Mouse (Mus musculus) small intestine, adult 2 months (tissue): ENCODE data around the gene Rpl12.
A peak's percentile ranks its signal among the peaks of the same experiment; 100 is the strongest.

ENCODE experiments used
- CTCF ChIP-seq: fragments of 200-500 bp; IDR thresholded peaks from 2 replicates; pipeline ENCODE4 v1.5.1; 2012; ENCODE audit warnings: low read depth, mild to moderate bottlenecking, control low read depth, inconsistent platforms, low read length, moderate library complexity, mixed read lengths; ENCODE audit not compliant: insufficient replicate concordance, insufficient read length; ENCODE audit errors: extremely low read depth
- POLR2A ChIP-seq: fragments of 200-500 bp; IDR thresholded peaks from 2 replicates; pipeline ENCODE4 v1.6.1; 2012; ENCODE audit warnings: low read depth, mild to moderate bottlenecking, control low read depth, inconsistent platforms, low read length, moderate library complexity

DNA sequence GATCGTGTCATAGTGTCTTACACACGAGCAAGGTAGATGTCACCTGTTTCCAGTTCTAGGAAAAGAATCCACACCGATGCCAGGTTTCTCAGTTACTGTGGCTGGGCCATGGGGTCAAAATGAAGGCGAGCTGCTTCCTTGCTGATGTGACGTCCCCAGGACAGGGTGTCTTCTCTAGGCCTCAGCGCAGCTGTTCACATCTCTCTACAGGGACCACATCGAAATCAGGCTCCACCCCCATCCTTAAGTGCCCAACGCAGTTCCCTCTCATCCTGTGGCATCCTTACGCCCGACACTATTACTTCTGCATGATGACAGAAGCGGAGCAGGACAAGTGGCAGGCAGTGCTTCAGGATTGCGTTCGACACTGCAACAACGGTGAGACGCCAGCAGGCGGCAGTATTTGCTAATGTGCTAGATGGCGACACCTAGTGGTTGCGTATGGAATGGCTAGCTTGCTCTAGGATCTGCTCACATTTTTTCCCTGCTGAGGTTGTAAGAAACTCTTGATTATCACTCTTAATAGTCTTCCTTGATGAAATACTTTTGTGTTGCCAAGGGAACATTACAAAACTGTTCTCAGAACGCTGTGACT lies 49.1 kb upstream of the Rpl12 start:
- TF ChIP-seq POLR2A (no peak), CTCF (peak; percentile 100)
